Mouse (Mus musculus) myocyte (in vitro differentiated cells): ENCODE measurements at regions not wholly inside any gene's neighbourhood (a gene's known extent, or its start where the extent isn't known, plus 50 kb on each side); places are given as distances from the start of the nearest gene placed in this dataset.

Source experiments
- E2F4 ChIP-seq: IDR thresholded peaks from one replicate; pipeline ENCODE4 v1.6.1; 2011; ENCODE audit warnings: mild to moderate bottlenecking, control low read depth, moderate library complexity; ENCODE audit not compliant: insufficient read depth
- MAX ChIP-seq: IDR thresholded peaks from one replicate; pipeline ENCODE4 v1.6.1; 2011; ENCODE audit warnings: low read depth, mild to moderate bottlenecking, control low read depth
- MYOD1 ChIP-seq, 3 experiments: IDR thresholded peaks; one replicate each; pipeline ENCODE4 v1.6.1; 2011; ENCODE audit warnings: control low read depth in 2 of 3, low read depth in 2 of 3, mild to moderate bottlenecking in 2 of 3, moderate library complexity in 1 of 3; ENCODE audit not compliant: insufficient read length in 2 of 3, control insufficient read depth in 1 of 3
- MYOG ChIP-seq, 3 experiments: IDR thresholded peaks; one replicate each; pipeline ENCODE4 v1.6.1; 2011; ENCODE audit warnings: control low read depth in 2 of 3, low read depth in 2 of 3, mild to moderate bottlenecking in 2 of 3; ENCODE audit not compliant: insufficient read length in 2 of 3, control insufficient read depth in 1 of 3, insufficient read depth in 1 of 3
- POLR2A ChIP-seq: IDR thresholded peaks from one replicate; pipeline ENCODE4 v1.6.1; 2011; ENCODE audit warnings: low read depth, mild to moderate bottlenecking, control low read depth, moderate library complexity; ENCODE audit not compliant: insufficient read length
- POLR2AphosphoS2 ChIP-seq: IDR thresholded peaks from one replicate; pipeline ENCODE4 v1.6.1; 2011; ENCODE audit warnings: low read depth, control low read depth; ENCODE audit not compliant: insufficient read length
- TCF12 ChIP-seq: IDR thresholded peaks from one replicate; pipeline ENCODE4 v1.6.1; 2011; ENCODE audit warnings: mild to moderate bottlenecking, control low read depth; ENCODE audit not compliant: poor library complexity, insufficient read depth, severe bottlenecking
- TCF3 ChIP-seq: IDR thresholded peaks from one replicate; pipeline ENCODE4 v1.6.1; 2011; ENCODE audit warnings: low read depth, control low read depth; ENCODE audit not compliant: insufficient read length
- USF1 ChIP-seq: IDR thresholded peaks from one replicate; pipeline ENCODE4 v1.6.1; 2011; ENCODE audit warnings: low read depth, mild to moderate bottlenecking, control low read depth, moderate library complexity

DNA sequence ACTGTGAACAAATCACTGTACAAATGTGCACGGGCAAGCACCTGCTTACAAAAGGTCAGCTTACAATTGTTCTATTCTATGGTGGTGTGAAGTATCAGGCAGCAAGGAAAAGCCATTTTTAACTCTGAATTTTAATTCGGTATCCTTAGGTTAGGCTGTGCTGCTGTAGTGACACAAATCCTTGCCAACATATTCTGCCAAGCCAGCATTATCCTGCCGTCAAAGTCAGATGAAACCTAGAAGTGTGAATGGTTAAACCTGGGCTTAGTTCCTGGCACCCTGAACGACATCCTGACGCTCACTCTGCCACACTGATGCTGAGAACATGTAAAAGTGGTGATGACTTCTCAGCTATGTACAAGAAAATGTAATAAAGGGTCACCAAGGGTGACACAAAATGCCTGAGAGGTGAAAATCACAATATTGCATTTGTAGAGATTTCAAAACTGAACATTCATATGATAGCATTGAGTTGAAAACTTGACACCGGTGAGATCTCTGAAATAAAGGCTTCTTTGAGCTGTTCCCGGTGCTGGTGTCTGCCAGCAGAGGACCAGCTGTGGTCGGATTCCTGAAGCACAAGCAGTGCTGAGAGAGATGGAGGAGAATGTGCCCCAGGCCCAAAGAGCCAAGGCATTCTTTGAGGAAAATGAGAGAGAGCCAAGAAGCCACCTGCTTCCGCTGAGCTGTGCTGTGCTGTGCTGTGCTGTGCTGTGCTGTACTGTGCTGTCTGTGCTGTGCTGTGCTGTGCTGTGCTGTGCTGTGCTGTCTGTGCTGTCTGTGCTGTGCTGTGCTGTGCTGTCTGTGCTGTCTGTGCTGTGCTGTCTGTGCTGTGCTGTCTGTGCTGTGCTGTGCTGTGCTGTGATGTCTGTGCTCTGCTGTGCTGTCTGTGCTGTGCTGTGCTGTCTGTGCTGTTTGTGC is 195.9 kb downstream of the Tcp10c start:
- TF ChIP-seq POLR2A (no peak), USF1 (no peak), MAX (no peak), E2F4 (no peak), MYOD1 (IDR thresholded peaks at IDR 0.05; ENCODE audit: control insufficient read depth in 1 of 3, insufficient read length in 2 of 3, low read depth in 2 of 3) (no peak), MYOG (IDR thresholded peaks at IDR 0.05; ENCODE audit: control insufficient read depth in 1 of 3, insufficient read depth in 1 of 3, insufficient read length in 2 of 3, low read depth in 2 of 3) (no peak), POLR2AphosphoS2 (no peak), TCF3 (no peak), TCF12 (no peak)
